Mouse (Mus musculus): ENCODE results near the gene Cetn2. TPM values are rescaled to one million over a fixed set of nuclear protein-coding genes. Genes with fewer than 3 reads are reported as not detected.

Cetn2 gene
- polyA plus RNA-seq (2014; fragmentation: Nextera tagmentation; extraction: Ambion mirVana): 62.6 and 80.1 TPM in 2 replicates

DNA sequence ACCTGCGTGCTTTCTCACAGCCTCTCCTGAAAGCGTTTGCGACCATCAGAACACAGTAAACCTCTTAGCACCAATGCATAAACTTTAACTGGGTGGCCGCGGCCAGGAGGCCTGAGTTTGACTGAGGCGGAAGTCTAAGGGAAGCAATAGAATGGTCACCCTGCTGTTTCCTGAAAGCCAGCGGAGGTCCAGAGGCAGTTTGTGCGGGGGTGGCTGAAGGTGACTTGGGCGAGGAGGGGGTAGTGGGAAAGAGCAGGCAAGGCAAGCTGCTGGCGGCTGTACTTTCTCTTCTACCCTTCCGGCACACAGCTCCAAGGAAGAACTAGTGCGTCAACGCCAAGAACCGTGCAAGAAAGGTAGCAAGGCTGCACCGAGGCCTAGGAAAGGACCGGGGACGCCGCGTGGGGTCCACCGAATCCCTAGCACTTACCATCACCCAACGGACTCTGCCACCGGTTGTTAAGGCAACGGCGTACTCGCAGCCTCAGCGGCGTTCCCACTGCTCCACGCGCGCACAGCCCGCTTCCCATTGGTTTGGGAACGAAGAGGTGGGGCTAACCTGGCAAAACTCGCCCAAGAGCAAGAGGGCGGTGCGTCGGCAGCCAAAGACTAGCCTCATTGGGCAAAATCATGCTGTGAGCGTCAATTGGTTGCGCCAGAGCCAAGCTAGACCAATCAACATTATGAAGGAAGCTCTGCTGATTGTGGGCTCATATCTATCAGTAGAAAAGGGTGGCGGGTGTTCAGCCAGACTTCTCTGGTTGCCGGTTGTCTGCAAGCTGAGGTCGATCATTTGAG, at the start of gene Cetn2, which contains the start of gene Nsdhl:
Gene Cetn2, minus strand, starts transcription at position 528 of the 798 bp plus-strand sequence.
Gene Nsdhl, plus strand, starts transcription at position 674 of the 798 bp plus-strand sequence.
- Histone ChIP-seq H3K9ac (replicated peaks; ENCODE audit: low read depth, low read length) (peak within 1 kb of the TSS; percentile 53), H3K27ac (ENCODE audit: low read depth, low read length) (peak within 1 kb of the TSS; percentile 60), H3K4me3 (ENCODE audit: low read depth, low read length) (peak within 1 kb of the TSS; percentile 42), H3K4me2 (ENCODE audit: low read depth, low read length) (peak within 1 kb of the TSS; percentile 55), H3K27me3 (ENCODE audit: control insufficient read depth, insufficient read depth, low read length) (no peaks in the 10 kb centered on the region), H3K4me1 (ENCODE audit: control insufficient read depth, insufficient read depth, low read length) (peaks cover 3% of the 10 kb centered on the region; the same call in 1 of the 2 replicates), H3K9me3 (ENCODE audit: control insufficient read depth, low read length) (no peaks in the 10 kb centered on the region), H3K36me3 (ENCODE audit: control insufficient read depth, insufficient read depth, low read length) (no peaks in the 10 kb centered on the region)
- WGBS: 21% methylated on average over 41 of the region's 41 CpGs
- ATAC-seq (ENCODE audit: low read depth): peak; percentile 99

DNA sequence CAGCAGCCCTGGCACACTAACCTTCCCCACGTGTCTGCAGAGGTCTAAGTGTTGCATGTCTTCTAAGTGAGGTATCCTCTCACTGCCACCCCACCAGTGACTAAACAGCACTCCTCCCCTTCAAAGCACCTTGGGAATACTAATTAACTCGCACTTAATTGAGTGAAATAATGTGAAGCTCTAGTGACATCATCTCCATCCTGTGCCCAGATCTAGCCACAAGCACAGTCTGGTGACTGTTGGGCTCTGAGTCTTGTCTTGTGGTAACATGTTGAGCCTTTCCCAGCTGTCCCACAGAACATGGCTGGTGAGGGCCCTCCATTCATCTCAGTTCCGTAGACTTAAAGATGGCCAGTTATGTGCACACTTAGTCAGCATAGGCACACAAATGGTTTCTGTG, 44.5 kb upstream of the Cetn2 start:
- ATAC-seq (ENCODE audit: low read depth): no peak
- no peaks in the 10 kb centered on the region for H3K27me3 ChIP-seq (ENCODE audit: control insufficient read depth, insufficient read depth, low read length)
- H3K36me3 ChIP-seq (ENCODE audit: control insufficient read depth, insufficient read depth, low read length): no peaks in the 10 kb centered on the region
- no peak overlapping the region for H3K27ac ChIP-seq (ENCODE audit: low read depth, low read length)
- no peak overlapping the region for H3K4me3 ChIP-seq (ENCODE audit: low read depth, low read length)
- H3K9me3 ChIP-seq (ENCODE audit: control insufficient read depth, low read length): no peaks in the 10 kb centered on the region
- H3K9ac ChIP-seq (replicated peaks; ENCODE audit: low read depth, low read length): no peak overlapping the region
- H3K4me1 ChIP-seq (ENCODE audit: control insufficient read depth, insufficient read depth, low read length): no peaks in the 10 kb centered on the region
- 73% methylated on average over 3 of the region's 3 CpGs for WGBS
- H3K4me2 ChIP-seq (ENCODE audit: low read depth, low read length): no peak overlapping the region

DNA sequence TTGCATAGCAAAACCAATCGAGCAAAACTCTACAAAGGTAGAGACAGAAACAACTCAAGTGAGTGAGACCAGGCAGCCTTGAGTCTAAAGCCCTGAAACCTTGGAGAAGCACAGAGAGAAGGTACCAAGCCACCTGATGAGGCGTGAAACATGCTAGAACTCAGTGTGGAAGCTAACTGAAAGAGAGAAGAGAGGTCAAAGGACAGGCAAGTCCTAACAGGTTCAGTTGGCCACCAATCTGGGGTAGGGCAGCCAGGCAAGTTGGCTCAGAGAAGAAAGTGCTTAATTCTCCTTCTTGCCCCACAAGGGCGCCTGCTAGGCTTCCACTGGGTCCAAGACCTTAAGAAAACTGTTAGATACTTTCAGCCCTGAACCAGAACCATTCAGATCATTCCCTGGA, 43.3 kb upstream of the Cetn2 start:
- no peak for ATAC-seq (ENCODE audit: low read depth)
- no peak overlapping the region for H3K9ac ChIP-seq (replicated peaks; ENCODE audit: low read depth, low read length)
- H3K36me3 ChIP-seq (ENCODE audit: control insufficient read depth, insufficient read depth, low read length): no peaks in the 10 kb centered on the region
- no peak overlapping the region for H3K27ac ChIP-seq (ENCODE audit: low read depth, low read length)
- no peak overlapping the region for H3K4me3 ChIP-seq (ENCODE audit: low read depth, low read length)
- 77% methylated on average over 3 of the region's 3 CpGs for WGBS
- H3K27me3 ChIP-seq (ENCODE audit: control insufficient read depth, insufficient read depth, low read length): no peaks in the 10 kb centered on the region
- no peak overlapping the region for H3K4me2 ChIP-seq (ENCODE audit: low read depth, low read length)
- no peaks in the 10 kb centered on the region for H3K4me1 ChIP-seq (ENCODE audit: control insufficient read depth, insufficient read depth, low read length)
- H3K9me3 ChIP-seq (ENCODE audit: control insufficient read depth, low read length): no peaks in the 10 kb centered on the region

DNA sequence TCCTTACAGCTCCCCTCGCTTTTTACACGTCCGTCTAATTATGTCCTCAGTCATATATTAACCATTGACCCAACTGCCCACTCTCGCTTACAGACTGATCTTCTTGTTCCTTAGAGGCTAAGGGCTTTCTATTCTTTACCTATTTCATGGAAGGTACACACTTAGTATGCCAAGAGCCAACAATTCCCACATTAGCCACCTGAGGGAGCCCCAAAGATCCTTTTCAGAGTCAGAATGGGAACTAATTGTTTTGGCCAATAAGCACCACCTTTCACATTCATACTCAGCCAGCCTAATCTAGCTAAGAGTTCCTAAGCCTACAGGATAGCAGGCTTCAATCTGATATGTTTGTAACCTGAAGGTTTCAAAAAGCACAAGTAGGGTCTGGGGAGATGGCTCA, 42.2 kb upstream of the Cetn2 start:
- H3K4me3 ChIP-seq (ENCODE audit: low read depth, low read length): no peak overlapping the region
- H3K4me1 ChIP-seq (ENCODE audit: control insufficient read depth, insufficient read depth, low read length): no peaks in the 10 kb centered on the region
- H3K9me3 ChIP-seq (ENCODE audit: control insufficient read depth, low read length): no peaks in the 10 kb centered on the region
- ATAC-seq (ENCODE audit: low read depth): no peak
- H3K27ac ChIP-seq (ENCODE audit: low read depth, low read length): no peak overlapping the region
- H3K27me3 ChIP-seq (ENCODE audit: control insufficient read depth, insufficient read depth, low read length): no peaks in the 10 kb centered on the region
- H3K36me3 ChIP-seq (ENCODE audit: control insufficient read depth, insufficient read depth, low read length): no peaks in the 10 kb centered on the region
- H3K9ac ChIP-seq (replicated peaks; ENCODE audit: low read depth, low read length): no peak overlapping the region
- WGBS: 91% methylated on average over 4 of the region's 4 CpGs
- no peak overlapping the region for H3K4me2 ChIP-seq (ENCODE audit: low read depth, low read length)

DNA sequence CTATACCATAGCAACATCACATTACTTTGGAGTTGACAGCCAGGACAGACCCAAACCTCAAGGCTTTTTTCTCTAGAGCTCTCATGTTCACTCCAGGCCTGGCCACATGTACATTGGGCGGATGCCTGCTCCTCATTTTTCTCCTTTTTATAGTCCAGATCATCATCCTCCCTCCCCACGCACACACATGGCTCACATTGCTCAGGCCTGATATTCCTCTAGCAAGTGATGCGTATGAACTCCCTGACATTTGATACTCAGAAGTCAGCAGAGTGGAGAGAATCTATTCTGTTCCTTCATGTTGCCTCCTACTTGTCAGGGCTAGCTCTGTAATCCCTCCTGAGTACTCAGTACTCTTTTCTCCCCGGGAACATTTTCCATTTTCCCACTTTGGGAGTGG, 38.3 kb upstream of the Cetn2 start:
- Histone ChIP-seq H3K4me1 (ENCODE audit: control insufficient read depth, insufficient read depth, low read length) (no peaks in the 10 kb centered on the region), H3K36me3 (ENCODE audit: control insufficient read depth, insufficient read depth, low read length) (no peaks in the 10 kb centered on the region), H3K4me3 (ENCODE audit: low read depth, low read length) (no peak overlapping the region), H3K27me3 (ENCODE audit: control insufficient read depth, insufficient read depth, low read length) (no peaks in the 10 kb centered on the region), H3K9me3 (ENCODE audit: control insufficient read depth, low read length) (no peaks in the 10 kb centered on the region), H3K9ac (replicated peaks; ENCODE audit: low read depth, low read length) (no peak overlapping the region), H3K4me2 (ENCODE audit: low read depth, low read length) (no peak overlapping the region), H3K27ac (ENCODE audit: low read depth, low read length) (no peak overlapping the region)
- ATAC-seq (ENCODE audit: low read depth): no peak
- WGBS: 88% methylated on average over 4 of the region's 4 CpGs

DNA sequence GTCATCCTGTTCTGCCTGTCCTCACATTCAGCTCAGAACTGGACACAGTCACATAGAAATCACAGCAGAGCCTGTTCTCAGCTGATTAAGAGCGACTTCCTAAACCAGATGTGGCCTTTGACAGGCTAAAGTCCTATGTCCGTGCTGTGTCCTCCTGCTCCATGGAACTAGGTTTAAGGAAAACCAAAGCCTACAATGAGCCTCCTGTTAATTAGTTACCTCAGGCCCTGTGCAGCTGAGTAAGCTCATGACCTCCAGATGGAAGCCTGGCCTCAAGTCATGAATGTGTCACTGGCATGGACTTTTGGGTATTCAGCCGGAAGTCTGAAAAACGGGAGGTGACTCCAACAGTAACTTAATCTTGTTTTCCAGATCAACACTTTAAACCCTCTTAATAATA, 35.3 kb upstream of the Cetn2 start:
- no peak for ATAC-seq (ENCODE audit: low read depth)
- Histone ChIP-seq H3K27me3 (ENCODE audit: control insufficient read depth, insufficient read depth, low read length) (no peaks in the 10 kb centered on the region), H3K4me3 (ENCODE audit: low read depth, low read length) (no peak overlapping the region), H3K36me3 (ENCODE audit: control insufficient read depth, insufficient read depth, low read length) (no peaks in the 10 kb centered on the region), H3K9me3 (ENCODE audit: control insufficient read depth, low read length) (no peaks in the 10 kb centered on the region), H3K4me2 (ENCODE audit: low read depth, low read length) (no peak overlapping the region), H3K27ac (ENCODE audit: low read depth, low read length) (no peak overlapping the region), H3K4me1 (ENCODE audit: control insufficient read depth, insufficient read depth, low read length) (no peaks in the 10 kb centered on the region), H3K9ac (replicated peaks; ENCODE audit: low read depth, low read length) (no peak overlapping the region)
- WGBS: 91% methylated on average over 4 of the region's 4 CpGs

DNA sequence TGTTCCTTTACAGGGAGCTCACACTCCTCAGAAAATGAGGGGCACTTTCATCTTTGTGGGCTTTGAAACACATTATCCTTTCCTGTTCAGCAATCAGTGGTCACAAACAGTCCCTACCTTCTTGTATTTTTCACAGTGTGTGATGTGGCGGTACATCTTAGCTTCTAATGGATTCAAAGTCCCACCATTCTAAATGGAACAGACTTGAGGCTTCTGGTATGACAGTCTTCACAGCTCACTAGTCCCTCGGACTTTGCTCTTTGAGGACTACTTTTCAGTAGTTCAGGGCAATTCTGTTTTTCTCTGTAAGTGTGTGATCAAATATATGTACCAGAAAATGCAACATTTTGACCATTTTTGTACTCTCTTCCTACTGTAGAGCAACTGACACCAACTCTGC, 3.2 kb upstream of the Cetn2 start:
- Histone ChIP-seq H3K4me2 (ENCODE audit: low read depth, low read length) (no peak overlapping the region), H3K4me1 (ENCODE audit: control insufficient read depth, insufficient read depth, low read length) (peaks cover 3% of the 10 kb centered on the region; the same call in 1 of the 2 replicates), H3K4me3 (ENCODE audit: low read depth, low read length) (no peak overlapping the region), H3K27ac (ENCODE audit: low read depth, low read length) (no peak overlapping the region), H3K36me3 (ENCODE audit: control insufficient read depth, insufficient read depth, low read length) (no peaks in the 10 kb centered on the region; the same call in 1 of the 2 replicates), H3K9ac (replicated peaks; ENCODE audit: low read depth, low read length) (no peak overlapping the region), H3K27me3 (ENCODE audit: control insufficient read depth, insufficient read depth, low read length) (no peaks in the 10 kb centered on the region), H3K9me3 (ENCODE audit: control insufficient read depth, low read length) (no peaks in the 10 kb centered on the region)
- WGBS: 86% methylated on average over 2 of the region's 2 CpGs
- no peak for ATAC-seq (ENCODE audit: low read depth)

DNA sequence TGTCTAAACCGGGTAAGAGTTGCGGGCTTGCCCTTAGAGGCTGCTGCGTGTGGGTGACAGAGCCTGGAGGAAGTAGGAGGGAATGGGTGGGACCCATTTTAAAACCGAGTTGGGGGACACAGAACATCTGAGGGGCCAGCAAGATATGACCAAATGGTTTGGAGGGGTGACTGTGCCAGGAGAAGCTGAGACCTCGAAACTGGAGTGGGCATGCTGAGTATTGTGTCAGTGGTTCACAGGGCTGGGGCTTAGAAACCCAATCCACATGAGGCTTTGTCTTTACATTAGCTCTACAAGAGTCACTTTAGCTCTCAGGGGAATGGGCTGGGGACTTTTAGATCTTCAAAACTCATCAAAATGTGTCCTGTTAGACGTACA, 460 bp upstream of the Cetn2 start:
- Histone ChIP-seq H3K4me1 (ENCODE audit: control insufficient read depth, insufficient read depth, low read length) (peaks cover 3% of the 10 kb centered on the region; the same call in 1 of the 2 replicates), H3K4me3 (ENCODE audit: low read depth, low read length) (peak overlapping the region; percentile 42), H3K9ac (replicated peaks; ENCODE audit: low read depth, low read length) (peak overlapping the region; percentile 53), H3K27me3 (ENCODE audit: control insufficient read depth, insufficient read depth, low read length) (no peaks in the 10 kb centered on the region), H3K27ac (ENCODE audit: low read depth, low read length) (peak overlapping the region; percentile 60), H3K36me3 (ENCODE audit: control insufficient read depth, insufficient read depth, low read length) (no peaks in the 10 kb centered on the region), H3K4me2 (ENCODE audit: low read depth, low read length) (peak overlapping the region; percentile 55), H3K9me3 (ENCODE audit: control insufficient read depth, low read length) (no peaks in the 10 kb centered on the region)
- 16% methylated on average over 6 of the region's 6 CpGs for WGBS
- ATAC-seq (ENCODE audit: low read depth): no peak; the same call in 1 of the 2 replicates

DNA sequence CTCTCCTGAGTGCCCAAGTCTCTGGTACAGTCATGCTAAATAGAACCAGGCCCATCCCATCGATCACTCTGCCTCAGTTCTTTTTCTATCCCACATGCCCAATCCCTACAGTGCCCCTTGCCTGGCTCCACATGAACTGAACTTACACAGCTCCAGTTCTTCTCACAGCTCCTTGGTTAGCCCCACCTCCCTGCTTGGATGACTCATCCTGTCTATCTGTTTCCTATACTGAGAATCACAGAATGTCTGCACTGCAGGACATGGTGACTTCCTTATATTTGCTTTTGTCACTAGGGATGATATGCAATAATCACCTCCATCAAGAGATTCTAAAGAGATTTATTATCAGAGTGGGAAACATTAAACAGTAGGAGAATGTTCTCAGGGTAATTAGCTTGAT, 6.6 kb downstream of the Cetn2 start:
- 100% methylated on average over 1 of the region's 1 CpGs for WGBS
- Histone ChIP-seq H3K4me3 (ENCODE audit: low read depth, low read length) (no peak overlapping the region), H3K27me3 (ENCODE audit: control insufficient read depth, insufficient read depth, low read length) (no peaks in the 10 kb centered on the region), H3K4me1 (ENCODE audit: control insufficient read depth, insufficient read depth, low read length) (no peaks in the 10 kb centered on the region), H3K27ac (ENCODE audit: low read depth, low read length) (no peak overlapping the region), H3K9me3 (ENCODE audit: control insufficient read depth, low read length) (no peaks in the 10 kb centered on the region), H3K36me3 (ENCODE audit: control insufficient read depth, insufficient read depth, low read length) (no peaks in the 10 kb centered on the region), H3K4me2 (ENCODE audit: low read depth, low read length) (no peak overlapping the region), H3K9ac (replicated peaks; ENCODE audit: low read depth, low read length) (no peak overlapping the region)
- no peak for ATAC-seq (ENCODE audit: low read depth)
